Mouse (Mus musculus) spleen, adult 10 weeks (tissue): Measurements from ENCODE around the gene Pip4p1. TPM values are rescaled to one million over a fixed set of nuclear protein-coding genes. Genes with fewer than 3 reads are reported as not detected.

Source experiments
- polyA plus RNA-seq: library from polyadenylated mRNA; stranded (reverse); fragments of 350-450 nt; fragmentation: Illumina TruSeq; extraction: RNeasy Lipid Tissue Mini Kit (QIAGEN cat#74804); gene quantifications from one replicate; pipeline ENCODE4 v1.2.3, GENCODE M21; 2015; ENCODE audit warnings: low replicate concordance; ENCODE audit not compliant: insufficient read depth

Pip4p1 gene
- polyA plus RNA-seq = 134 TPM

DNA sequence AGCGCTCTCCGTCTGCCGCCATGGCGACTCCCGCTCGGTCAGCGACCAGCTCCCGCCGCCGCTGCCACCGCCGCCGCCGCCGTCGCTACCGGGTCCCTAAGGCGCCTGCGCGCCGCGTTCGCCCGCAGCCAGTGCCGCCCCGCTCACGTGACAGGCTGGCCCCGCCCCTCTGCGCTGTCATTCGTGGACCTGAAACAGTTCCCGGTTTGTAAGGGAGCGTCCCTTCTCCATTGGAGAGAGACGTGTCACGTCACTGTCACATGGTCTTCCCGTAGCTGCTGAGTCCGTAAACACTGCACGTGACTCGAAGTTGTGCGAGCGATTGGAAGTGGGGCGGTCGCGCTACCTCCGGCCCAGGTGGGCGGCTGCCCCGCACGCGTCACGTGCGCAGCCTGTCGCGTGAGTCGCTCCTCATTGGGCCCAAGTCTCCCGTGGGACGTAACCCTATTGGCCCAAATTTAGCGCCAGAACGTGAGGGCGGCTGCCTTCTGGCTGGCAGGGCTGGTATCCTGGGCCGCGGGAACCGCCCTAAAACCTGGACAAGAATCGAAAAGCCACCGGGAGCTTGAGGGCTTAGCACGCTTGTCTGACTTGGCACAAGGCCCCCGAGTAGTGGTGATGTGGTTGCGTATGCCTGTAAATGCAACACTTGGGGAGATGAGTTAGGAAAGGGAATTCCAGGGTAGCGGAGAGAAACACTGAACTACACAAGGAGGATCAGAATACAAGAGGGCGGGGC is at the start of gene Pip4p1, which contains the start of gene Pnp:
Gene Pip4p1 (minus strand): TSS at position 103 of the 739 bp plus-strand sequence.
Gene Pnp (plus strand): TSS at position 329 of the 739 bp plus-strand sequence.

DNA sequence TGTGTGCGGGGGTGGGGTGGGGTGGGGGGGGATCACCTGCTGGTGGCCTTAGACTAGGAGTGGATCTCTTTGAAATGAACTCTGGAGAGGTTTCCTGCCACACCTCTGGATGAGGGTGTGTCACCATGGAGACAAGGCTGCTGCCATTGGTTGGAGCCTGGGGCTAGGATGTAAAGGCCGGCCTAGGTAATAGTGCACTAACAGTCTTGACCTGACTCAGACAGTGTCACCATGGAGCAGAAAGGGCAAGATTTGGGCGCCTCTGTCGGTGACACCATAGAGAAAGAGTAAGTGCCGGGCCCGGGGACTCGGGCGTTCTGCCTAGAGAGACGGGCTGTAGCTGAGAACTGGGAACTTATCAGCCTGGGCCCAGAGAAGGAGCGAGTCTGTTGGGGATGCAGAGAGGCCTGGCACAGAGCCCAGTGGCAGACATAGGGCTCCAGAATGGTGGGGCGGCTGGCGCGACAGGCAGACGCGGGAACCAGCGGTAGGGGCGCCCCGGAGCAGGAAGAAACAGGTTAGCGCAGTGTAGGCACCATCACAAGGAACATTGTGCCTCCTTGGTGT is 25.4 kb upstream of the Pip4p1 start, which contains the start of gene Pnp2:
Gene Pnp2 (plus strand): TSS at position 51 of the 567 bp plus-strand sequence.

DNA sequence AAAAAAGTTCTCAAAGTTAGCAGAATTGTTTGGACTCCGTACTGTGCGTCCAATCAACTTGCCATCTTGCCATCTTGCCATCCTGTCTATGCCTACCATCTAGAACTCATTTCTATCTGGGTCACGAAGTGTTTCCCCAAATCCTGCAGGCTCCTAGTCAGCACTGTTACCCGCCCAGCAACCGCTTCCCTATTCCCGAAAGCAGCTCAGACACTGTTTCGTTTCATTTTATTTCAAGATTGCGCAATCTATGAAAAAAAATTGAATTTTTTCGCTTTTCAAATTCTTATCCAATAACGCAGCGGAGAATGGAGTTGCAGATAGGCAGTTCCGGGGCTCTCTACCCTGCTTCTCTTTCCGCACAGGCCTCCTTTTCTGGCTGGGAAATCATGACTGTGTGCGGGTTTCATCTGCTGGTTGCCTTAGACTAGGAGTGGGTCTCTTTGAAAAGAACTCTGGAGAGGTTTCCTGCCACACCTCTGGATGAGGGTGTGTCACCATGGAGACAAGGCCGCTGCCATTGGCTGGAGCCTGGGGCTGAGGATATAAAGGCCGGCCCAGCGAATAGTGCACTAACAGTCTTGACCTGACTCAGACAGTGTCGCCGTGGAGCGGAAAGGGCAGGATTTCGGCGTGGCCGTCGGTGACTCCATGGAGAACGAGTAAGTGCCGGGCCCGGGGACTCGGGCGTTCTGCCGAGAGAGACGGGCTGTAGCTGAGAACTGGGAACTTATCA is 13.4 kb upstream of the Pip4p1 start, which contains the start of gene Gm49342:
Gene Gm49342 (plus strand): TSS at position 586 of the 736 bp plus-strand sequence.

DNA sequence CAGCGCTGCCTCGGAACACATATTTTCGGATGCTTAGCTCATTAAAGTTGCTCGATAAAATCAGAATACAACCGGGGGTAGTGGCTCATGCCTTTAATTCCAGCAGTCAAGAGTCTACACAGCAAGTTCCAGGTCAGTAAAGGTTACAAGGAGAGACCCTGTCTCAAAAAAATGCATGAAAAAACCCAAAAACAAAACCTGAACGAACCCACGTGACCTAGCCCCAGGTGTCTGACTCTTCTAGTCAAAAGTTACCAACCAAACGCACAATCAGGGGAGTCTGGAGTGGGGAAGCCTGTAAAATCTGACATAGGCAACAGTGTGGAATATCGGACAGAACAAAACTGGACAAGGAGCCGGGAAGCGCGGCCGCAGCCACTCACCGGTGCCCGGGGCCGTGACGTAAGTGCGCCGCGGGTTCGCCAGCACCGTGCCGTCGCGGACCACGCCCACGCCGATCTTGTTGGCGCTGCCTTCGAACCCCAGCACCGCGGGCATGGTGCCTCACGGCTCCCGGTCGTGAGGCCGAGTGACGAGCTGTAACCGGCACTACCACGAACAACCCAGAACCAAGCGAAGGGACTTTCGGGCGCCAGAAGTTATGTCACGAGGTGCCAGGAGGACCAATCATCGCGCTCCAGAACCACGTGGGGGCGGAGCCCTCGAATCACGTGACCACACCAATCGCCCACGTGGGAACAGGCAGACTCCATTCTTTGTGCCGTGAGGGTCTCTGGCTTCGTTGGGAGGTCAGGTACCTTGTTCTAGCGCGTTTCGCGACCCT is 6.2 kb downstream of the Pip4p1 start, which contains the start of the genes Osgep and Apex1:
Gene Osgep (minus strand): TSS at position 613 of the 784 bp plus-strand sequence.
Gene Apex1 (plus strand): TSS at position 688 of the 784 bp plus-strand sequence.

DNA sequence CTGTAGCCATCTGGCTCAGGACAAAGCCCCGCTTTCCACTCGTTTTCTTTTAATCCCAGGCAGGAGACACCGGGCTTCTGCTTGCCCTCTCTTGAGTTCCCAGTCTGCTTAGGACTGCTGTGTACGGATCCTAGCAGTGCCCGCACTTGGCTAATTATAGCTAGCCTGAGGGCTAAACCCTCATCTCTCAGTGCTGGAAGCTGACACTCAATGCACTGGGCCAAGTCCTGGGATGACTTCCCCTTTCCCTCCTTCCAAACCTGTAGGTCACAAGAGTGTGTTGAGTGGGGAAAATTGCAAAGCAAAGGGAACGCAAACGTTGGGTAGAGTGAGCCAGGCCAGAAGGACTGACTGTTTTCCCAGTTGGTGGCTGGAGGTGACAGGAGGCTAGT is 33.3 kb downstream of the Pip4p1 start, which contains the start of gene Klhl33:
Gene Klhl33 (minus strand): TSS at position 134 of the 392 bp plus-strand sequence.

Other genes with a start within 250 kb of the Pip4p1 start
- not detected for gene Olfr747, start 237.7 kb downstream of the Pip4p1 start, polyA plus RNA-seq
- gene Olfr748, start 223.5 kb downstream of the Pip4p1 start, polyA plus RNA-seq = not detected
- gene Olfr749, start 185.8 kb downstream of the Pip4p1 start, polyA plus RNA-seq = not detected
- 70.2 TPM for gene Ttc5, start 145.3 kb downstream of the Pip4p1 start, polyA plus RNA-seq
- gene Ccnb1ip1, start 123.1 kb downstream of the Pip4p1 start, polyA plus RNA-seq = not detected
- gene Parp2, start 123.0 kb downstream of the Pip4p1 start, polyA plus RNA-seq = 122 TPM
- gene Tep1, start 60.3 kb downstream of the Pip4p1 start, polyA plus RNA-seq = 58.6 TPM
- gene Klhl33, start 33.3 kb downstream of the Pip4p1 start, polyA plus RNA-seq = 0.44 TPM
- 54.5 TPM for gene Osgep, start 6.0 kb downstream of the Pip4p1 start, polyA plus RNA-seq
- 60.1 TPM for gene Apex1, start 5.9 kb downstream of the Pip4p1 start, polyA plus RNA-seq
- 58.5 TPM for gene Pnp, start 226 bp upstream of the Pip4p1 start, polyA plus RNA-seq
- gene Gm49342, start 13.7 kb upstream of the Pip4p1 start, polyA plus RNA-seq = 76.0 TPM
- 4.6 TPM for gene Pnp2, start 25.1 kb upstream of the Pip4p1 start, polyA plus RNA-seq
- gene Rnase10, start 76.9 kb upstream of the Pip4p1 start, polyA plus RNA-seq = 0.26 TPM
- not detected for gene Rnase9, start 111.0 kb upstream of the Pip4p1 start, polyA plus RNA-seq
- gene Rnase11, start 119.3 kb upstream of the Pip4p1 start, polyA plus RNA-seq = not detected
- gene Rnase12, start 126.8 kb upstream of the Pip4p1 start, polyA plus RNA-seq = 4.4 TPM
- not detected for gene Olfr750, start 143.6 kb upstream of the Pip4p1 start, polyA plus RNA-seq
- gene Rnase4, start 160.2 kb upstream of the Pip4p1 start, polyA plus RNA-seq = 32.5 TPM
- 5.4 TPM for gene Ang, start 160.3 kb upstream of the Pip4p1 start, polyA plus RNA-seq
- not detected for gene Eddm3b, start 183.6 kb upstream of the Pip4p1 start, polyA plus RNA-seq
- 227 TPM for gene Rnase6, start 193.1 kb upstream of the Pip4p1 start, polyA plus RNA-seq
- gene Rnase1, start 215.9 kb upstream of the Pip4p1 start, polyA plus RNA-seq = 7.4 TPM
- gene Rnase2b, start 231.4 kb upstream of the Pip4p1 start, polyA plus RNA-seq = not detected